Mouse (Mus musculus) c-Kit-positive CD71-positive TER-119-positive erythroid progenitor cells, embryonic 14.5 days (primary cell): ENCODE results near the gene Vmn1r231.
A peak's percentile ranks its signal among the peaks of the same experiment; 100 is the strongest.

Experiments
- DNase-seq: peaks from one replicate; pipeline ENCODE4 v3.0.0-alpha.2; 2013; ENCODE audit warnings: low spot score

The Vmn1r231 gene

DNA sequence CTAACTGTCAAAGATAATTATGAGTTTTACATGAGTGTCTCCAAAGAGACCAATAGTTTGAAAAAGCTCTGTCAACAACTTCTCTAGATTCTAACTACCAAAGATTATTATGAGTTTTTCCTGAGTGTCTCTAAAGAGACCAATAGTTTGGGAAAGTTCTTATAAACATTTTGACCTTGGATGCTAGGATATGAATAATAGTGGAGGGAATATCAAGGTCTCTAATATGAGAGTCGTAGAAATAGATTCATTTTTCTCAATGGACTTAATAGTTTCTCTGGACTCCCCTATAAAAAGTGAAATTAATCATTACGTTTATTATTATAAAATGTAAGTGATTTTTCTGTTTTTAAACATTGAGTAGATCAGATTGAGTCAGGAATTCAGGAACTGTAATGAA lies at the start of gene Vmn1r231:
Vmn1r231 (minus strand) TSS at position 101 of the 400 bp plus-strand sequence.
- DNase-seq: no peak

DNA sequence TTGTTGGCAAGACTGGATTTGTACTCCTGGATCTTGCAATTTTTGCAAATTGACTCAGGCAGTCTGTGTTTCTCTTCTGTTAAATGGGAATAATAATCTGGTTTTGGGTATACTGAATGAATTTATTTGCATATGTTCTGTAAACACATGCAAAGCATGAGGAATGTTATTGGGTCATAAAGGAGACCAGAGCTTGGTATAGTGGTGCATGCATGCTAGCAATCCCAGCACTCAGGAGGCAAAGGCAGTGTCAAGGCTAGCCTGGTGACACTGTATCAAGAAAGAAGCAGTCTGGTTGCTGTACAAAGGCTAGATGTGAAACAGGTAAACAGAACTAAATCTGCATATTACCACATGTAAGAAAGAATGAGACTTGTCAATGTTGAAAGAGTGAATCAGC lies 41.7 kb upstream of the Vmn1r231 start:
- no peak for DNase-seq

DNA sequence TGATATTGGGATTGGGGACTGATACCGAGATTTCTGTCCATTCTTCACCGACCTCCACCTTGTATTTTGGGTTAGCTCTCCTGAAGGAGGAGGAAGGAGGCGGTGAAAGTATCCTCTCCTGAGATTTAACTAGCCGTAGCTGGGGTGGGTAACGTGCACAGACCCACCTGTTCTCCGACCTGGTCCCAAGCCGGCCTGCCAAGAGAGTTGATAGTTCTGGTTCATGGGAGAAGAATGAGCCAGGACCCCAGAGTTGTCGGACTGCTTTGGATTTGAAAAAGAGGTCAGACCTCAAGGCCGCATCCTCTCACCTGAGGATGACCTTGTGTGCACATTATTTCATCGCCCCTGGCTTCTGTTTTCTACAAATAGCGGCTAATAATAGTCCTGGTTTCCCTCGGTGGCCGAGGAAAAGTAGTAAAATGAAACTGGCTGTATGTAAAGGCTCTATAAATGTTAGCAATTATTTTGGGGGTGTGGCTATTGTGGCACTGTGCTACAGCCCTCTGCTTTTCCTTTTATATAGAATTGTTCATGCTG lies 41.2 kb upstream of the Vmn1r231 start:
- DNase-seq: peak; percentile 11

DNA sequence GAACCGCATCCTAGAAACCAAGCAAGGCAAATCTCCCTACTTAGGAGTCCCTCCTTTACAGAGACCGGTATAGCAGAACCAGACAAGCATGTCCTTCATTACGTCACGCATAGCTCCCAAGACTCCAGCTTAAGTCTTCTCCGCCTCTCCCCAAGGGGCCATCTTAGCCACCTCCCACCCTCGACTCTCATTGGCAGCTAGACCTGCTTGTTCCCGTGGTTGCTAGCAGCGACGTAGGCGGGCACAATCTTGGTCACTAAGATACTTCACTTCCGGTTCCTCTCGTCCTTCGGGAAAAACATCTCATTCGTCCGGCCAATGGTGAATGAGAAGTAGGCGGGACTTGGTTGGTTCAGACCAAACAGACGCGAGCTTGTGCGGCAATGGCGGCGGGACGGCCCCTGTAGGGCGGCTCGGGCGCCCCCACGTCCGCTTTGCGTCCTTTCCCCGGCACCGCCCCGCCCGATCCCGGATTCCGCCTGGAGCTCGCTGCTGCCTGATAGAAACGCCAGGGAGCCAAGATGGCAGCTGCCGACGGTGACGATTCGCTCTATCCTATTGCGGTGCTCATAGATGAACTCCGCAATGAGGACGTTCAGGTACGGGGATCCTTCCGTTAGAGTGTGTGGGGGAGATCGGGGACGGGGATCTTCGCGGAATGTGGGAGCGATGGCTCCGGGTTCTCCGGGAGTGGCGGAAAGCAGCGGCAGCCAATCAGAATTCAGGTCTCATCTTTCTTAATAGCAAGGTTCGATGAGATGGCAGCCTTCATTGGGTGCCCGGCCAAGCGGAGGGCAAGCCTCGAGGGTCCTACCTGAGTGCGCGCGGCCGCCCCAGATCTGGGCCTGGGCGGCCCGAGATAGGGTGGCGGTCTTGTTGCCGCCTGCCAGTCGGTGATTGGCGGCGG lies 40.3 kb upstream of the Vmn1r231 start, which contains the start of gene Ppp2r1a:
Ppp2r1a (plus strand) TSS at position 327 of the 907 bp plus-strand sequence.
- DNase-seq: peak; percentile 99

DNA sequence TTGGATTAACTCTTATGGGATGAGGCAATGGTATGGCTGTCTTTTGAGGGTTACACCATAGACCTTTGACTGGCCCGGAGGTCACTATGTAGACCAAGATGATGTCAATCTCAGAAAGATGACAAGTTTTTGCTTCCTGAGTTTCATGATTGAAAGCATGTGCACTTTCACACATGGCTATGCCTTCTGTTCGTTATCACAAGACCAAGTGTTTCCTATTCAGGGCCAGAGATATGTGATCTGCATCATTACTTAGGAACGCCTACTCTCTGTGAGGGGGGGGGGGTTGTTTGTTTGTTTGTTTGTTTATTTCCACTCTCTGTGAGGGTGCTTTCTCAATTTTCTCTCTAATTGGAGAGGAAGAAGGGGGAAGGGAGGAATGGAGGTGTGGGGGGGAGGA lies 39.3 kb upstream of the Vmn1r231 start:
- peak; percentile 24 for DNase-seq

DNA sequence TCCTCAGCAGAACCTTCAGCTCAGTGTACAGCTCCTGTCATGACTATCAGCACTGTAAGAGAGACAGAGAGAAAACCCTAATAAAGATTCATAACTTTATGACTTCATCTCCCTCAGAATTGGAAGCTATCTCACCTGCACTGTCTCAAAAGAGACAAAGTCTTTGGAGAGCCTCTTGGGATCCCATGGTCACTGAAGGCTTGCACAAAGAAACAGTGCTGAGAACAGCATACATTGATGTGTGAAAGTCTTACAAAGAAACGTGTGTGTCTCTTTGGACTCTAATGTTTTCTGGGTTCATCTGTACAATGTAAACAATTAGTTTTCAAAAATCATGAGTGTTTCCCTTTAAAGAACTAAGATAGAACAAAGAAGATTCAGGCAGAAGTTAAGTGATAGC lies 14.7 kb upstream of the Vmn1r231 start, which contains the start of gene Vmn1r232:
Vmn1r232 (minus strand) TSS at position 101 of the 400 bp plus-strand sequence.
- DNase-seq: no peak

DNA sequence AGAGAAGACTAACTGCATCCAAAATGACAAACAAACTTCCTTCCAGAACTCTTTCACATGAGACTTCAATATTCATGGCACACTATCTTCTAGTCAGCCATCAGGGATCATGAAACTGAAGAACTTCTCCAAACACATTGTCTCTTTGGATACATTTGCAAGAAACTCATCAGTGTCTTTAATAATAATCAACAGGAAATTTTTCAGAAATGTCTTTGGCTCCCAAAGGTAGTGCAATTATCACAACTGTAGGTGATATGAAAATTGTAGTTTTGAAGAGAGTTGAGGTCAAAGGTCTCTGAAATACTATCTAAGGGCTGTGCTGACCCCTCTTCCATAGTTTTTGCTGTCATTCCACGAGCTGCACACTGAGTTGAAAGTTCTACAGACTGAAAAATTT lies 64.7 kb downstream of the Vmn1r231 start, which contains the start of gene Vmn1r230:
Vmn1r230 (plus strand) TSS at position 301 of the 400 bp plus-strand sequence.
- no peak for DNase-seq
